Mouse (Mus musculus) heart, adult 2 months (tissue): ENCODE data around the gene Ndufs1.

Source experiments
- CTCF ChIP-seq: fragments of 200-600 bp; IDR thresholded peaks from 2 replicates; pipeline ENCODE4 v1.8.1; 2022; ENCODE audit warnings: antibody characterized with exemption, mild to moderate bottlenecking, moderate library complexity
- POLR2A ChIP-seq: fragments of 200-500 bp; IDR thresholded peaks from 2 replicates; pipeline ENCODE4 v1.6.1; 2011; ENCODE audit warnings: mild to moderate bottlenecking, low read depth, low read length, control low read depth; ENCODE audit not compliant: insufficient read depth

DNA sequence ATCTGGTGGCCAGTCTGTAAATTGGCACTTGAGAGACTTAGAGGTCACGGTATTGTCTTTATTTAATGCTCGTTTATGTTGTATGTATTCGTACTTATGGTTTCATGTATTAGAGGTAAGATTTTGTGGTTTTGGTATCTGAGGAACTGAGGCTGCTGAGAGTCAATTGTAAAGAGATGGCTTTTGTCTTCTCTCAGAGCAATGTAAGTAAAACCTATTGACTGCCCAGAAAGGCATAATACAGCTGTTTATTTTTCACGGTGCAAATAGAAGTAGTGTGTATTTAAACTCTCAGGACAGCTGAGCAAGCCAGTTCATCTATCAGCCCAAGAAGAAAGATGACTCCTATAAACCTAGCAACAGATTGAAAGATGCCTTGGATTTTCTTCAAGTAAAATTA, 61.5 kb downstream of the Ndufs1 start:
- no peak for TF ChIP-seq POLR2A
- TF ChIP-seq CTCF: no peak
